Mouse (Mus musculus): ENCODE results near the gene Vac14.

Vac14 gene

GRCm38 (mm10) chr8:110741816-110742451, 123.5 kb downstream of the Vac14 start:
- in situ Hi-C loops (cut with MboI, MseI): no loop called here

DNA sequence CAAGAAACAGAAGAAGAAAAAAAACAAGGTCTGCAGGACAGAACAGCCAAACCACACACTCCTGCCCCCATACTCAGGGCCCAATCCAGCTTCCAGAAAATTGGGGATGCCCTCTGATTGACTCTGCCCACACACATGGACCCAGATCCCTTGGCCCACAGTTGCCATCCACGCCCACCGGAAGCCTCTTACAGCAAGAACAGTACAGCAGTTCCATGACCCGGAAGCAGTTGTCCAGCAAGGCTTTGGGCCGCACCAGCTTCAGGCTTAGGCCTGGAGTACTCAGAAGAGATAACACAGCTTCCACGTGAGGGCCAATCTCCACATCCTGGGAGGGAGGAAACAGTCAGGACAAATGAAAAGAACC, 124.0 kb downstream of the Vac14 start:
- in situ Hi-C loops (cut with MboI, MseI): no loop called here

GRCm38 (mm10) chr8:110745162-110745561, 126.8 kb downstream of the Vac14 start:
- in situ Hi-C loops (cut with MboI, MseI): no loop called here

DNA sequence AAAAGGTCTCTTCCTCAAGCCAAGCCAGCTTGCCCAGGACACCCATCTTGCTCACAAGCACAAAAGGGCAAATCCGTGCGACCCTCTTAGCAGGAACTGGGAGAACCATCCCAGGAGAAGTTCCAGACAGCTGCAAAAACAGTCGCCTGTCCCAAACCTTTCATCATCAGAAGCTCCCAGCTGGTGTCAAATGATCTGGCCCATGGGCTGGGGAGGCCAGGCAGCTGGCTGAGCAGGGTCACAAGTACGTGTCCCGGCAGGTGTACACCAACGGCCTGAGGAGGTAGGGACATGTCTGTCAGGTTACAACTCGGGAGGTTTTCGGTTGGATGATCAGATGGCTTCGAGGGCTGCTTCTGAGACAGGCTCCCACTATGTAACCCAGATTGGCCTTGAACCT, 128.3 kb downstream of the Vac14 start:
- in situ Hi-C loops (cut with MboI, MseI): no loop called here

DNA sequence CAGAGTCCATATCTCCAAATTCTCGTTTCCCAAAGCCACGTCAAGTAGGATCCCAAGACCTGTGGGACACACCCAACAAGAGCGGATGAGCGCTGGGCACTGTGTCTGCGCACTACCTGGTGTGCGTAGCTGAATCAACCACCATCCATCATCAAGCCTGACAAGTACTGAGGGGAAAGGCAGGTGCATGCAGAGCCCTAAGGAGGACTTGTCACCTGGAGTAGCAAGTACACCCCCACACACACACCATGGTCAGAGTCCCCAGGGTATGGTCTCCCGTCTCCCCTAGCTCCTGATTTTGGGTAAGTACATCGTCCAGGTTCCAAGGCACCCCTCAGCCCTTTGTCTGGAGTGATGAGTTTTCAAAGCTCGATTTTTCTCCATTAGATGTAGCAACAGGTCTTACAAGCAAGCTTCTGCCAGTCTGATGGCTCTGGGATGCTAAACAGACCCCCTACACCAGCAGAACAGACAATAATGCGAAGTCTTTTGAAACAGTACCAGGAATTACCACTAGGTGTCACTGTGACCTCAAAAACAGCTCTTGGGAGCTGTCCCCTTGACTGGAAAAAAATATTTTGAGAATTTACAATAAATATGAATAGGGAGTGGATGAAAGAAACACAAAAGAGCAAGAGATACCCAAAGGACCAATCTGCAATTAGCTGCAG, 131.2 kb downstream of the Vac14 start:
- in situ Hi-C loops (cut with MboI, MseI): no loop called here

- in situ Hi-C loops (cut with MboI, MseI): no loop called here
Measured at GRCm38 (mm10) chr8:110750269-110750668, 131.9 kb downstream of the Vac14 start.

- in situ Hi-C loops (cut with MboI, MseI): no loop called here
Measured at GRCm38 (mm10) chr8:110751490-110751889, 133.1 kb downstream of the Vac14 start.

GRCm38 (mm10) chr8:110754713-110755112, 136.3 kb downstream of the Vac14 start:
- in situ Hi-C loops (cut with MboI, MseI): no loop called here

GRCm38 (mm10) chr8:110755511-110756170, 137.3 kb downstream of the Vac14 start:
- in situ Hi-C loops (cut with MboI, MseI): no loop called here

DNA sequence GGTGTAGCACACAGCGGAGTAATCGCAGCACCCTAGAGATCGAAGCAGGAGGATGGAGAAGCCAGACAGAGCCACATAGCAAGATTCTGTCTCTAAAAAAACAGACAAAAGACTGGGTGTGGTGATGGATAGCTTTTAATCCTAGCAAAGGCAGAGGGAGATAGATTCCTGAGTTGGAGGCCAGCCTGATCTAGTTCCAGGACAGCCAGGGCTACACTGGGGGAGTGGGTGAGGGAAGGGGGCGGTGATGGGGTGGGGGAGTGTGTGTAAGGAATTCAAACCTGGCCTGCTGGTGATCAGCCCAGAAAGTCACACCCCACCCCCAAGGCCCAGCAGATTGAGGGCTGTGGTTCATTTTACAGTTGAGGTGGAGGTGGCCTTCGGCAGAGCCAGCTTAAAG, 137.8 kb downstream of the Vac14 start:
- in situ Hi-C loops (cut with MboI, MseI): no loop called here

GRCm38 (mm10) chr8:110760280-110760940, 142.0 kb downstream of the Vac14 start:
- in situ Hi-C loops (cut with MboI, MseI): no loop called here

DNA sequence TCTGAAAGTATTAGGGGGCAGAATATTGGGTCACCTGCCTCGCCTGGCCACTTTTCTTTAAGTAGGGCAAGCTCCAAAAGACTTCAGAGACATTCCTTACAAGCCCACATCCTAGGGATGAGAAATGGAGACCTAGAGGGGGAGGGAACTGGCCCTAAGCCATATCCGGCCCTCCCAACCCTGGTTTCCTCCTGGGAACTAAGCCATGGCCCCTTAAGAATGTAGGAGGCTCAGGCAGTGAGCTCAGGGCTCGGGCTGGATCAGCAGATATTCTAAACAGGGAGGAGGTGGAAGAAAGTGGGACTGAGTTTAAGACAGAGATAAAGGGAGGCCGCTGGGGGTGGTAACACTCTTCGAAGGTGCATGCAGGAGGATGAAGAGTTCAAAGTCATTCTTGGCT, 142.8 kb downstream of the Vac14 start:
- in situ Hi-C loops (cut with MboI, MseI): no loop called here

DNA sequence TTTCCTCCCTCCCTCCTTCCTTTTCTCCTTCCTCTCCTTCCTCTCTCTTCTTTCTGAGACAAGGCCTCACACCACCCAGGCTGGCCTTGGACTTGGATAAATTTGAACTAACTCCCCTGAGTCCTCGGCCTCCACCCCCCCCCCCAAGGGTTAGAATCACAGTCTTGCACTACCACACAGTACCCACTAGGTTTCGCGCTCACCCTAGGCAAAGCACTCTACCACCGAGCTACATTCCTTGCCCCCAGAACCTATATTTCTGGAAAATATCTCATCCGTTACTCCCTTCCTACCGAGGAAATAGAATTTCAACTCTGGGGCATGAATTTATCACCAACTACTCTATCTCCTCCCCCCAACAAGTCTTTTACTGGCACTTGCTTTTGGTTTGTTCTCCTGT, 143.6 kb downstream of the Vac14 start:
- in situ Hi-C loops (cut with MboI, MseI): no loop called here

DNA sequence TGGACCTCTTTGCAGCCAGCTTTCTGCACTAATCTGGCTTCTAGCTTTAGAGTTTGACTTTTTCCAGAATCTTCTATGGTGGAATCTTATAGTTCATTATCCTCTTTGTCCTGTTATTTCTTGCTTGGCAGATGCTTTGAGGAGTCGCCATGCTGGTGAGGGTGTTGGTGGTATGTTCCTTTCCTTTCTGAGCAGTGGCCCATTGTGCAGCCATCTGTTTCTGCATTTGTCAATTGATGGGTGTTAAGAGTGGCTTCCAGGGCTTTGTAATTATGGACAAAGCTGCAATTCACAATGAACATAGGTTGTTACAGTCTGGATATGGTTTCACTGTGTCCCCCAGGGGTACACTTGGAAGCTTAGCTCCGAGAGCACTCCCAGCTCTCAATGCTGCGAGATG, 146.3 kb downstream of the Vac14 start:
- in situ Hi-C loops (cut with MboI, MseI): no loop called here

- in situ Hi-C loops (cut with MboI, MseI): no loop called here
Measured at GRCm38 (mm10) chr8:110767261-110767660, 148.9 kb downstream of the Vac14 start.
